Comparison of ENCODE assay signal across 8 mouse cellular contexts in genomic region chr5:113772450-113772895, GRCm38 (mm10). TPM values are rescaled to one million over a fixed set of nuclear protein-coding genes. Genes with fewer than 3 reads are reported as not detected.
DNase-seq lines count a peak whose midpoint lies in the region; ATAC-seq and TF ChIP-seq lines count a peak whose summit lies in the region.

TSS of gene Sart3 (minus strand) at chr5:113772510.
TSS of gene Iscu (plus strand) at chr5:113772748.

- no peaks in the 10 kb centered on the region for H3K9me3 ChIP-seq in megakaryocyte, embryonic 14.5 days

- peak; percentile 86 to 90 for DNase-seq in gastrocnemius, adult 8-10 months (ENCODE audit: low spot score in 2 of 2)
- DNase-seq in hindlimb bud, embryonic 11.5 days (ENCODE audit: extremely low spot score, low read depth, low spot score), result peak; percentile 86
- peak; percentile 84 to 90 for DNase-seq in left cerebral cortex, adult 8-10 months (ENCODE audit: low spot score in 2 of 2)
- peak; percentile 95 to 96 for DNase-seq in right cerebral cortex, postnatal 10 days (ENCODE audit: low spot score in 2 of 2)
- DNase-seq in urinary bladder, postnatal 25 days (ENCODE audit: low spot score), result peak; percentile 96

- peak within 1 kb of the TSS; percentile 100 for H3K27ac ChIP-seq in cortical plate, adult 2 months (ENCODE audit: insufficient read depth, low read length)

- no peaks in the 10 kb centered on the region for H3K27me3 ChIP-seq in megakaryocyte, embryonic 14.5 days (replicated peaks)

- TF ChIP-seq POLR2A in cortical plate, adult 2 months (IDR thresholded peaks at IDR 0.05; ENCODE audit: extremely low read depth, insufficient read depth, low read length), result 0 out of 2 replicates have a peak, but pooled peaks have one; percentile 39

- ATAC-seq in activated CD4-positive, CD25-positive, alpha-beta regulatory T cell, adult 4 months, result peak; percentile 77

- TF ChIP-seq CTCF in cortical plate, adult 2 months (IDR thresholded peaks at IDR 0.05; ENCODE audit: extremely low read depth, insufficient read depth, low read length), result no peak

- H3K4me3 ChIP-seq in cortical plate, adult 2 months (ENCODE audit: insufficient read depth, low read length), result peak within 1 kb of the TSS; percentile 99
- H3K4me3 ChIP-seq in megakaryocyte, embryonic 14.5 days (replicated peaks), result peak within 1 kb of the TSS; percentile 99

- H3K36me3 ChIP-seq in megakaryocyte, embryonic 14.5 days (replicated peaks; ENCODE audit: low read length), result peaks cover 51% of the 10 kb centered on the region

- H3K4me1 ChIP-seq in cortical plate, adult 2 months (ENCODE audit: control insufficient read depth, insufficient read depth, low read length), result peaks cover 3% of the 10 kb centered on the region; the same call in 1 of the 2 replicates
- peaks cover 60% of the 10 kb centered on the region for H3K4me1 ChIP-seq in megakaryocyte, embryonic 14.5 days

RNA-seq across cellular contexts. Expression of gene Sart3, which starts in this region (rescaled TPM):
- 10 to 100 TPM in 1 of 2 experiments, 1 to 10 TPM in 1; 8.0 to 18.9 TPM for polyA plus RNA-seq in activated CD4-positive, CD25-positive, alpha-beta regulatory T cell, adult 4 months (2017; shearing (Covaris generic))
- polyA plus RNA-seq in cortical plate, adult 2 months (2012; rRNA removed), result 33.2 and 39.0 TPM in 2 replicates
- 1 to 10 TPM; 6.3 to 6.9 (median 6.7) TPM for total RNA-seq in gastrocnemius, adult 8-10 months (2022)
- total RNA-seq in left cerebral cortex, adult 8-10 months (2022), result 10 to 100 TPM; 38.2 to 43.8 (median 41.5) TPM
- polyA plus RNA-seq in megakaryocyte, embryonic 14.5 days (2012; ENCODE audit: insufficient read depth, low replicate concordance), result 9.0 and 14.3 TPM in 2 replicates

RNA-seq across cellular contexts. Expression of gene Iscu, which starts in this region (rescaled TPM):
- polyA plus RNA-seq in activated CD4-positive, CD25-positive, alpha-beta regulatory T cell, adult 4 months (2017; shearing (Covaris generic)), result 10 to 100 TPM; 23.8 to 24.5 TPM
- 190 and 196 TPM in 2 replicates for polyA plus RNA-seq in cortical plate, adult 2 months (2012; rRNA removed)
- 100 to 1,000 TPM; 156 to 185 (median 175) TPM for total RNA-seq in gastrocnemius, adult 8-10 months (2022)
- total RNA-seq in left cerebral cortex, adult 8-10 months (2022), result 100 to 1,000 TPM; 124 to 132 (median 128) TPM
- polyA plus RNA-seq in megakaryocyte, embryonic 14.5 days (2012; ENCODE audit: insufficient read depth, low replicate concordance), result 39.7 and 56.2 TPM in 2 replicates

Comparison
In these comparisons a context has a peak if more than half of its experiments do, and no peak if none do; other contexts are left out.
1. Peak in every context shown above with its lines: DNase-seq, ATAC-seq, H3K4me3 ChIP-seq and H3K27ac ChIP-seq.
2. RNA of gene Sart3 (total RNA-seq): 38.2 to 43.8 TPM in left cerebral cortex, adult 8-10 months; 6.3 to 6.9 TPM in gastrocnemius, adult 8-10 months; every median in the first group is over 4 times any median in the second.